Mouse (Mus musculus): ENCODE measurements at regions not wholly inside any gene's neighbourhood (a gene's known extent, or its start where the extent isn't known, plus 50 kb on each side); places are given as distances from the start of the nearest gene placed in this dataset.
"Not testable (repeated sequence)": the region's sequence is repeated elsewhere in the genome, so short reads cannot be mapped to it uniquely, and the experiment has no call there.

DNA sequence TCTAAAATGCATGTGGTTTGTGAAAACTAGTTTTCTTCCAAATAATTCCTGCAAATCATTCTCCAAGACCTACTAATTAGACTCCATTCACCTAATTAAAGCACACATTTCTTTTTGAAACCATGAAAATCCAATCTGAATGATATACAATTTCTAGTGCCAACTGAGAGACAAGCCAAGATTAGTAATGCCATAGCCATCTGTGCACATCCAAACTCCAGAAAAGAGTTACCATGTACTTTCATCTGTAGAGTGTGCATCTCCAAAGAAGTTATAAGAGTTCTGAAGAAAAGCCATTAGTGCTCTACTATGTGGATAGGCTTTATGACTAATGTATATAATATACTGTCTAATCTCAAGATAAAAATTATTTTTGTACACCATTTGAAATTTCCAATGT, 359.7 kb upstream of the Zfp960 start:
- Histone ChIP-seq H3K27ac (replicated peaks; ENCODE audit: low read depth, low read length) (no peak overlapping the region), H3K4me3 (replicated peaks; ENCODE audit: low read length) (no peak overlapping the region), H3K4me2 (replicated peaks; ENCODE audit: low read depth, low read length, severe bottlenecking) (no peak overlapping the region), H3K36me3 (ENCODE audit: control insufficient read depth, insufficient read depth, low read length) (no peaks in the 10 kb centered on the region), H3K9me3 (ENCODE audit: control insufficient read depth, low read length) (no peaks in the 10 kb centered on the region), H3K9ac (ENCODE audit: low read depth, low read length, severe bottlenecking) (no peak overlapping the region), H3K27me3 (ENCODE audit: control insufficient read depth, insufficient read depth, low read length) (no peaks in the 10 kb centered on the region), H3K4me1 (ENCODE audit: control insufficient read depth, insufficient read depth, low read length) (no peaks in the 10 kb centered on the region)
- DNase-seq (ENCODE audit: low spot score) (no peak), ATAC-seq (ENCODE audit: low FRiP score, low read depth) (no peak)
- no peak for TF ChIP-seq POLR2A (IDR thresholded peaks at IDR 0.05; ENCODE audit: borderline replicate concordance, extremely low read depth, insufficient read depth, insufficient read length)

DNA sequence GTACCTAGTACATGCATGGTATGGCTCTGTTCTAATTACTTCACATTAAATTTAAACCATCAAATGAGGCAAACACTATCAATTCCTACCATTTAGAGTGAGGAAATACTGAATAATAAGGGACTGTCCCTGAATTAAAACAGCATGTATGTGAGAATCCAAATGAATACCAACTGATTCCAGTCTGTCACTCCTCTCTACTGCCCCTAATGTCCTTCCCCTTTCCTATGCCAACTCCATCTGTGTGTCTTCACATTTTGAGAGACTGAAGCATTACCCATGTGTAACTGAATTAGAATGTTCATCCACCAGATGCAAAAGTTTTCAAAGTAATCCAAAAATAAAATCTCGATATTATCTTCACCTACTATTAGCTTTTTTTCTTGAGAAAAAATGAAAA, 358.0 kb upstream of the Zfp960 start:
- H3K27me3 ChIP-seq (ENCODE audit: control insufficient read depth, insufficient read depth, low read length), result no peaks in the 10 kb centered on the region
- 87% methylated on average over 1 of the region's 1 CpGs for WGBS
- no peak for TF ChIP-seq POLR2A (IDR thresholded peaks at IDR 0.05; ENCODE audit: borderline replicate concordance, extremely low read depth, insufficient read depth, insufficient read length)
- no peak overlapping the region for H3K27ac ChIP-seq (replicated peaks; ENCODE audit: low read depth, low read length)
- no peak overlapping the region for H3K4me3 ChIP-seq (replicated peaks; ENCODE audit: low read length)
- no peak overlapping the region for H3K4me2 ChIP-seq (replicated peaks; ENCODE audit: low read depth, low read length, severe bottlenecking)
- no peaks in the 10 kb centered on the region for H3K9me3 ChIP-seq (ENCODE audit: control insufficient read depth, low read length)
- ATAC-seq (ENCODE audit: low FRiP score, low read depth), result no peak
- H3K4me1 ChIP-seq (ENCODE audit: control insufficient read depth, insufficient read depth, low read length), result no peaks in the 10 kb centered on the region
- H3K36me3 ChIP-seq (ENCODE audit: control insufficient read depth, insufficient read depth, low read length), result no peaks in the 10 kb centered on the region
- no peak for DNase-seq (ENCODE audit: low spot score)
- H3K9ac ChIP-seq (ENCODE audit: low read depth, low read length, severe bottlenecking), result no peak overlapping the region

DNA sequence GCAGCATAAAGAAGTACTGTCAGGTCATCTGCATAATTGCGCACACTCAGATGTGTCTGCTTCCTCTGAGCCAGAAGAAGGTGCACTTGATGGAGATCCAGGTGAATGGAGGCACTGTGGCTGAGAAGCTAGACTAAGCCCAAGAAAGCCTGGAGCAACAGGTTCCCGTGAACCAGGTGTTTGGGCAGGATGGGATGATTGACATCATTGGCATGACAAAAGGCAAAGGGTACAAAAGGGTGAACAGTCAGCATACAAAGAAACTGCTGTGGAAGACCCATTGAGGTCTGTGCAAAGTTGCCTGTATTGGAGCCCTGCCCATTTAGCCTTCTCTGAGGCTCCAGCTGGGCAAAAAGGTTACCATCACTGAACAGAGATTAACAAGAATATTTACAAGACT, 337.0 kb upstream of the Zfp960 start:
- H3K9ac ChIP-seq (ENCODE audit: low read depth, low read length, severe bottlenecking), result no peak overlapping the region
- 82% methylated on average over 2 of the region's 2 CpGs for WGBS
- DNase-seq (ENCODE audit: low spot score), result no peak
- ATAC-seq (ENCODE audit: low FRiP score, low read depth), result no peak
- no peak for TF ChIP-seq POLR2A (IDR thresholded peaks at IDR 0.05; ENCODE audit: borderline replicate concordance, extremely low read depth, insufficient read depth, insufficient read length)
- no peak overlapping the region for H3K4me3 ChIP-seq (replicated peaks; ENCODE audit: low read length)
- H3K36me3 ChIP-seq (ENCODE audit: control insufficient read depth, insufficient read depth, low read length), result no peaks in the 10 kb centered on the region
- no peaks in the 10 kb centered on the region for H3K4me1 ChIP-seq (ENCODE audit: control insufficient read depth, insufficient read depth, low read length)
- no peak overlapping the region for H3K27ac ChIP-seq (replicated peaks; ENCODE audit: low read depth, low read length)
- H3K27me3 ChIP-seq (ENCODE audit: control insufficient read depth, insufficient read depth, low read length), result no peaks in the 10 kb centered on the region
- H3K4me2 ChIP-seq (replicated peaks; ENCODE audit: low read depth, low read length, severe bottlenecking), result no peak overlapping the region
- no peaks in the 10 kb centered on the region for H3K9me3 ChIP-seq (ENCODE audit: control insufficient read depth, low read length)

DNA sequence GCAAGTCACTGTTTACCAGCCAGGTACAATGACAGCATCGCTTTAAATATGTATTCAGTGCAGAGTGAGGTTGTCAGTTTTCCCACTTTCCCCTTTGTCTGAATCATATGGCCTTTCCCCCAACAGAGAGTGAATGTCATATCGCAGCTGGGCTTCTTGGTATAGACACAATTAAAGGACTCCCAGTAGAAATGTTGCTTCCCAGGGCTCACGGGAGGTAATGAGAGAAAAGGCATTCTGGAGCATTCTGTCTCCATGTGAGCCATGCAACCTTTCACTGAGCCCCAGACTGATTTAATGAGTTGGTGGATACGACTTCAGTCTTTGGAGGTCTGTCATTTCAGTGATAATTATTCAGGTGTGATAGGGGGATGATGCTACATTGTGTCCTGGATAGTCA, 310.8 kb upstream of the Zfp960 start:
- no peaks in the 10 kb centered on the region for H3K36me3 ChIP-seq (ENCODE audit: control insufficient read depth, insufficient read depth, low read length)
- no peak overlapping the region for H3K27ac ChIP-seq (replicated peaks; ENCODE audit: low read depth, low read length)
- ATAC-seq (ENCODE audit: low FRiP score, low read depth) (no peak), DNase-seq (ENCODE audit: low spot score) (no peak)
- TF ChIP-seq POLR2A (IDR thresholded peaks at IDR 0.05; ENCODE audit: borderline replicate concordance, extremely low read depth, insufficient read depth, insufficient read length), result no peak
- H3K9me3 ChIP-seq (ENCODE audit: control insufficient read depth, low read length), result no peaks in the 10 kb centered on the region
- no peak overlapping the region for H3K4me2 ChIP-seq (replicated peaks; ENCODE audit: low read depth, low read length, severe bottlenecking)
- H3K27me3 ChIP-seq (ENCODE audit: control insufficient read depth, insufficient read depth, low read length), result no peaks in the 10 kb centered on the region
- no peak overlapping the region for H3K9ac ChIP-seq (ENCODE audit: low read depth, low read length, severe bottlenecking)
- 78% methylated on average over 4 of the region's 4 CpGs for WGBS
- no peak overlapping the region for H3K4me3 ChIP-seq (replicated peaks; ENCODE audit: low read length)
- no peaks in the 10 kb centered on the region for H3K4me1 ChIP-seq (ENCODE audit: control insufficient read depth, insufficient read depth, low read length)

DNA sequence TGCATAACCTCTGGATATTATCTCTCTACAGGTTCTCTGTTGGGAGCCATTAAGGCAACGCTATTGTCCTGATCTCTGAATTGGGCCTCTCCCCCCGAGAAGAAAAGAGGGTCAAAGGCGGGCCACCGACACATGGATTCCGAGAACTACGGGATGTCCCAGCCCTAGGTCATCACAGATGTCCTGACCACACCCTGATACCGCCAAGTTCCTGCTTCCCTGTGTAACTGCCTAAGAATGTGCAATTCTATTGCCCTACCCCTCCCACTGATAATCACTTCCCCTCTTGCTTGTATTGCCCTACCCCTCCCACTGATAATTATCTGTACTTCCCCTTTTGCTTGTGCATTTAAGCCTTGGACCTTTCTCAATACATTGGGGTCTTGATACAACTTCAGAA, 293.3 kb upstream of the Zfp960 start:
- 87% methylated on average over 7 of the region's 7 CpGs for WGBS
- ATAC-seq (ENCODE audit: low FRiP score, low read depth), result not testable (repeated sequence)

DNA sequence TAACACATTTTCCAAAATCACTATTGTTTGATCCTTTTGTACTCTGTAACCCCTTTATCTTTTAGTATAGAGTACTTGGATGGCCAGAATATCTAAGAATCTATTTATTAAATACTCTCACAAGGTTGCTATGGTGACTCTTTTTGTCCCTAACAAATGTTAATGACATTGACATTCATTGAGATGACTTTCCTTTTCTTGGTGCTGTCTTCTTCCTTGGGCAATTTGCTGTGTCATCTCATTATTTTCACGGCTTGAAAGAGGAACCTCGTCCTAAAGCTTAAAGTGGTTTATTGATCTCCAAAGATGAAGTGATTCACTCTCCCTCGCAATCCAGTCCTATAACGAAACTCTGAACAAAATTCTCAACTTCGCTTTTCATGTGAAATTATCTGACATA, 265.6 kb upstream of the Zfp960 start:
- Histone ChIP-seq H3K4me1 (ENCODE audit: control insufficient read depth, insufficient read depth, low read length) (no peaks in the 10 kb centered on the region), H3K4me3 (replicated peaks; ENCODE audit: low read length) (no peak overlapping the region), H3K4me2 (replicated peaks; ENCODE audit: low read depth, low read length, severe bottlenecking) (no peak overlapping the region), H3K27me3 (ENCODE audit: control insufficient read depth, insufficient read depth, low read length) (no peaks in the 10 kb centered on the region), H3K9ac (ENCODE audit: low read depth, low read length, severe bottlenecking) (no peak overlapping the region), H3K9me3 (ENCODE audit: control insufficient read depth, low read length) (no peaks in the 10 kb centered on the region), H3K36me3 (ENCODE audit: control insufficient read depth, insufficient read depth, low read length) (no peaks in the 10 kb centered on the region), H3K27ac (replicated peaks; ENCODE audit: low read depth, low read length) (no peak overlapping the region)
- DNase-seq (ENCODE audit: low spot score) (no peak), ATAC-seq (ENCODE audit: low FRiP score, low read depth) (no peak)
- no peak for TF ChIP-seq POLR2A (IDR thresholded peaks at IDR 0.05; ENCODE audit: borderline replicate concordance, extremely low read depth, insufficient read depth, insufficient read length)
- WGBS, result 85% methylated on average over 5 of the region's 5 CpGs

More for the DNA sequence above, 293.3 kb upstream of the Zfp960 start:
- DNase-seq (ENCODE audit: low spot score); H3K4me1 ChIP-seq (ENCODE audit: control insufficient read depth, insufficient read depth, low read length); H3K27ac ChIP-seq (replicated peaks; ENCODE audit: low read depth, low read length); H3K36me3 ChIP-seq (ENCODE audit: control insufficient read depth, insufficient read depth, low read length); H3K9me3 ChIP-seq (ENCODE audit: control insufficient read depth, low read length); H3K4me3 ChIP-seq (replicated peaks; ENCODE audit: low read length); H3K27me3 ChIP-seq (ENCODE audit: control insufficient read depth, insufficient read depth, low read length); H3K9ac ChIP-seq (ENCODE audit: low read depth, low read length, severe bottlenecking); H3K4me2 ChIP-seq (replicated peaks; ENCODE audit: low read depth, low read length, severe bottlenecking): not testable (repeated sequence)

All from limb, embryonic 14.5 days (tissue).